Mouse (Mus musculus) heart, embryonic 11.5 days (tissue): ENCODE data around the gene Zbtb22. TPM values are rescaled to one million over a fixed set of nuclear protein-coding genes. Genes with fewer than 3 reads are reported as not detected.
A peak's percentile ranks its signal among the peaks of the same experiment; 100 is the strongest.

Source experiments
- ATAC-seq: fragments of 200-750 bp; cut with Nextera tagmentation; replicated peaks from 2 replicates; pipeline ENCODE4 v1.8.0; 2017; ENCODE audit warnings: moderate library complexity; ENCODE audit not compliant: insufficient number of reproducible peaks, low FRiP score, low TSS enrichment
- H3K27ac ChIP-seq: fragments of 300-500 bp; sonication (generic); 2 replicates; pipeline ENCODE4 v1.5.1; 2014; ENCODE audit warnings: mild to moderate bottlenecking, low read depth, low read length
- H3K27me3 ChIP-seq: fragments of 300-500 bp; sonication (generic); 2 replicates; pipeline ENCODE4 v1.6.1; 2014; ENCODE audit warnings: mild to moderate bottlenecking, low read length, mixed read lengths; ENCODE audit not compliant: control insufficient read depth, insufficient read depth
- H3K36me3 ChIP-seq: fragments of 300-500 bp; sonication (generic); 2 replicates; pipeline ENCODE4 v1.6.1; 2014; ENCODE audit warnings: mild to moderate bottlenecking, low read length, moderate library complexity, mixed read lengths; ENCODE audit not compliant: control insufficient read depth, insufficient read depth
- H3K4me1 ChIP-seq: fragments of 300-500 bp; sonication (generic); 2 replicates; pipeline ENCODE4 v1.6.1; 2014; ENCODE audit warnings: low read length; ENCODE audit not compliant: control insufficient read depth, insufficient read depth
- H3K4me2 ChIP-seq: fragments of 300-500 bp; sonication (generic); 2 replicates; pipeline ENCODE4 v1.6.1; 2014; ENCODE audit warnings: mild to moderate bottlenecking, moderate library complexity
- H3K4me3 ChIP-seq: fragments of 300-500 bp; sonication (generic); 2 replicates; pipeline ENCODE4 v1.5.1; 2014; ENCODE audit warnings: low read depth, low read length
- H3K9ac ChIP-seq: fragments of 300-500 bp; sonication (generic); 2 replicates; pipeline ENCODE4 v1.6.1; 2014; ENCODE audit warnings: mild to moderate bottlenecking, low read depth, low read length, moderate library complexity
- H3K9me3 ChIP-seq: fragments of 300-500 bp; sonication (generic); replicated peaks from 2 replicates; pipeline ENCODE4 v1.6.1; 2016; ENCODE audit warnings: low read length; ENCODE audit not compliant: control insufficient read depth
- WGBS: fragments of 180-500 bp; shearing (Covaris S2); extraction: QIAGEN DNeasy Blood & Tissue Kit; methylation state at CpG from one replicate; pipeline ENCODE4 v1.1.7; 2014; ENCODE audit not compliant: insufficient replicate concordance; 5-methylcytosine and 5-hydroxymethylcytosine counted together
- polyA plus RNA-seq: library from polyadenylated mRNA; unstranded; fragments of >200 nt; fragmentation: Nextera tagmentation; extraction: Ambion mirVana; gene quantifications from 2 replicates; pipeline ENCODE4 v1.2.1, GENCODE M21; 2014

The Zbtb22 gene
- polyA plus RNA-seq, 1 experiment from 2014 or later: 7.8 TPM

DNA sequence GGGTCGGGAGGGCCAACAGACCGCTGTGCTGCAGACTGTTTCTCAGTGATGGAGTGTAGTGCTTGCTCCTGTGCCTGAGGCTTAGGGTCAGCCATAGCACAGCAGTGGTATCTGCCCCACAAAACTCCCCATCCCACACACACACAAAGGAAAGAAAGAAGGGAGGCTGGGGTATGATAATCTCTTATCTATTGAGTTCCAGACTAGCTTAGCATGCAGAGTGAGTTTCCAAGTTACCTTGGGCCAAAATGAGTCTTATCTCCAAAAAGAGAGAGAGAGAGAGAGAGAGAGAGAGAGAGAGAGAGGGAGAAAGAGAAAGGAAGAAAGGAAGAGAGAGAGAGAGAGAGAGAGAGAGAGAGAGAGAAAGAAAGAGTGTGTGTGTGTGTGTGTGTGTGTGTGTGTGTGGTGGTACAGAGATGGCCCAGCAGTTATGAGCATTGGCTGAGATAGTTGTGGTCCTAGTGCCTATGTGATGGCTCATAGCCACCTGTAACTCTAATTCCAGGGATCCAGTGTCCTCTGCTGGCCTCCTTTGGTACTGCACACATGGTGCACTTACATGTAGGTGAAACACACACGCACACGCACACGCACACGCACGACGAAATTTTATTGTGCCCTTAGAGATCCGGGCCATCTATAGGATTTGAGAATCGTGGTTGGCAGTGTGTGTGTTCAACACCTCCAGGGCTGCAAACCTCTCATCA is 9.0 kb downstream of the Zbtb22 start:
- Histone ChIP-seq H3K9me3 (no peaks in the 10 kb centered on the region), H3K9ac (no peak overlapping the region), H3K36me3 (no peaks in the 10 kb centered on the region; the same call in 1 of the 2 replicates), H3K27me3 (no peaks in the 10 kb centered on the region), H3K27ac (no peak overlapping the region), H3K4me1 (peaks cover 9% of the 10 kb centered on the region), H3K4me2 (no peak overlapping the region), H3K4me3 (no peak overlapping the region)
- 78% methylated on average over 10 of the region's 10 CpGs for WGBS
- ATAC-seq: no peak

GRCm38 (mm10) chr17:33925406-33926116 is 9.9 kb downstream of the Zbtb22 start:
- no peak overlapping the region for H3K9ac ChIP-seq
- no peaks in the 10 kb centered on the region; the same call in 1 of the 2 replicates for H3K36me3 ChIP-seq
- no peak overlapping the region for H3K4me2 ChIP-seq
- peaks cover 9% of the 10 kb centered on the region for H3K4me1 ChIP-seq
- ATAC-seq: no peak
- H3K27ac ChIP-seq: no peak overlapping the region
- no peak overlapping the region for H3K4me3 ChIP-seq
- no peaks in the 10 kb centered on the region for H3K27me3 ChIP-seq
- WGBS: 80% methylated on average over 21 of the region's 21 CpGs
- H3K9me3 ChIP-seq: no peaks in the 10 kb centered on the region

DNA sequence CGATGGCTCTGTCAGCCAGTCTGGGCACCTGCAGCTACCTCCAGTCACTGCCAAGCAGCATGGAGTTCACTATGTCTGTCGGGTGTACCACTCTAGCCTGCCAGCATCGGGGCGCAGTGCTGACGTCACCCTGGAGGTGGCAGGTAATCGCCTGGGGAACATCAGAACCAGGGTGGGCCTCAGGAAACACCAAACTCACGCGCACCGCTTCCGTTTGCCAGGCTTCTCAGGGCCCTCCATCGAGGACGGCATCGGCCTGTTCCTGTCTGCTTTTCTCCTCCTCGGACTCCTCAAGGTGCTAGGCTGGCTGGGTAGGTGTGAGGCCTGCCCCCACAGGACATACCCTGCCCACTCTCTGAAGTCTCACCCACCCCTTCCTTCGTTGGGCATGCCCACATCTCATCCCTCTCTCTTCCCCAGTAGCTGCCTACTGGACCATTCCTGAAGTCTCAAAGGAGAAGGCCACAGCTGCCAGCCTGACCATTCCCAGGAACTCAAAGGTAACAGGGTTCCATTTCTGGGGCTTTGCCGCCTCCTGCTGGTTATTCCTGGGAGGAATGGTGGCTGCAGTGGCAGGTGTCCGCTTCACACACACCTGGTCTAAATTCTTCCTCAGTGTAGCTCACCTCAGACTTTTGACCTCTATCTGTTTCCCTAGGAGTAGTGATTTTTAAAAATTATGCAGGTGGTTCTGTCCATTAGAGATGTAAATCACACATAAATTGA is 10.7 kb downstream of the Zbtb22 start:
- Histone ChIP-seq H3K4me3 (no peak overlapping the region), H3K4me2 (no peak overlapping the region), H3K36me3 (no peaks in the 10 kb centered on the region; the same call in 1 of the 2 replicates), H3K27me3 (no peaks in the 10 kb centered on the region), H3K9ac (no peak overlapping the region), H3K9me3 (no peaks in the 10 kb centered on the region), H3K4me1 (peaks cover 13% of the 10 kb centered on the region), H3K27ac (no peak overlapping the region)
- no peak for ATAC-seq
- 78% methylated on average over 17 of the region's 17 CpGs for WGBS

GRCm38 (mm10) chr17:33928251-33928947 is 12.7 kb downstream of the Zbtb22 start:
- Histone ChIP-seq H3K9me3 (no peaks in the 10 kb centered on the region), H3K36me3 (peaks cover 7% of the 10 kb centered on the region; the same call in 1 of the 2 replicates), H3K9ac (peak overlapping the region; percentile 91), H3K4me2 (peak overlapping the region; percentile 98), H3K27ac (no peak overlapping the region), H3K4me1 (peaks cover 15% of the 10 kb centered on the region), H3K27me3 (no peaks in the 10 kb centered on the region), H3K4me3 (peak overlapping the region; percentile 94)
- 58% methylated on average over 21 of the region's 21 CpGs for WGBS
- no peak for ATAC-seq

- H3K9me3 ChIP-seq: no peaks in the 10 kb centered on the region
- peaks cover 14% of the 10 kb centered on the region for H3K36me3 ChIP-seq
- WGBS: under 1% methylated on average over 73 of the region's 80 CpGs
- peak within 1 kb of the TSS; percentile 94 for H3K4me3 ChIP-seq
- H3K4me2 ChIP-seq: peak within 1 kb of the TSS; percentile 98
- peak; percentile 66 for ATAC-seq
- H3K9ac ChIP-seq: peak within 1 kb of the TSS; percentile 91
- peak within 1 kb of the TSS; percentile 98 for H3K27ac ChIP-seq
- no peaks in the 10 kb centered on the region for H3K27me3 ChIP-seq
- H3K4me1 ChIP-seq: peaks cover 15% of the 10 kb centered on the region
Measured at GRCm38 (mm10) chr17:33929371-33930279, 13.9 kb downstream of the Zbtb22 start, which contains the start of gene Rgl2. Gene Rgl2, plus strand, starts transcription at chr17:33929543.

DNA sequence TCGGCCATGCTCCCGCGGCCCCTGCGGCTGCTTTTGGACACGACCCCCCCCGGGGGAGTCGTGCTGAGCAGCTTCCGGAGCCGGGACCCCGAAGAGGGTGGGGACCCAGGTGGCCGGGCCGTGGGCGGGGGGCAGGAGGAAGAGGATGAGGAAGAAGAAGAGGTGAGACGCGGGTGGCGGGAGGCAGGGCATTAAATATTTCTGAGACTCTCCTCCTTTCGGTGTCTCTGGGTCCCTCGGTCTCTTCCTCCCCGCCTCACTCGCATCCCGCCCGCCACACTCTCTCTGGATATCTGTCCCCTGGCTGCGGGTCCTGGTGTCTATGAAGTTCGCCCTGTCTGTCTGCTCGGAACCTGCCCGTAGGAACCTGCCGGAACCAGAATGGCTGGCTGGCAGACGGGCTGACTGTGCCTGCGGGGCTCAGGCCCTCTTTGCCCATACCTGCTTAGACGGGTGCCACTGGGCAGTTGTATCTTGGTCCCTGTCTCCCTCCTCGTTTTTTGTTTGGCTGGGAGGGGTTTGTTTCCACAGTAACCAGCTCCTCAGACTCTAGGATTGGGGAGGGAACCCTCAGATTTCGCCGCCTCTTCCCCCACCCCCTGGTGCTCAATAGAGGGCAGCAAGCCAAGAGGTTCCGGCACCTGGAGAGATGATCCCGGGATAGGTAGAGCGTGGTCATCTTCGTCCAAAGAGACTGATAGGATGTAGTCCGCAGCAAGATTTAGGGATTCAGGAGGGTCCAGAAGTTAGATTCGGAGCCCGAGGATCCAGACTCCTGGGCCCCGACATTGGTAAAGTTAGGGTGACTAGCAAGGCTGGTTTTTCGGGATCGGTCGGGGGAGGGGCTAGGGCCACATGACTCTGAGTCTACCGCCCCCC is 14.8 kb downstream of the Zbtb22 start:
- peaks cover 16% of the 10 kb centered on the region for H3K36me3 ChIP-seq
- peak overlapping the region; percentile 98 for H3K27ac ChIP-seq
- WGBS: under 1% methylated on average over 44 of the region's 45 CpGs
- ATAC-seq: no peak
- H3K4me2 ChIP-seq: peak overlapping the region; percentile 98
- peak overlapping the region; percentile 94 for H3K4me3 ChIP-seq
- no peaks in the 10 kb centered on the region for H3K9me3 ChIP-seq
- H3K4me1 ChIP-seq: peaks cover 15% of the 10 kb centered on the region
- H3K27me3 ChIP-seq: no peaks in the 10 kb centered on the region
- H3K9ac ChIP-seq: peak overlapping the region; percentile 91

GRCm38 (mm10) chr17:33931159-33931866 is 15.6 kb downstream of the Zbtb22 start:
- Histone ChIP-seq H3K27ac (no peak overlapping the region), H3K4me3 (peak overlapping the region; percentile 94), H3K27me3 (no peaks in the 10 kb centered on the region), H3K4me1 (peaks cover 15% of the 10 kb centered on the region), H3K36me3 (peaks cover 20% of the 10 kb centered on the region), H3K4me2 (peak overlapping the region; percentile 98), H3K9ac (peak overlapping the region; percentile 91), H3K9me3 (no peaks in the 10 kb centered on the region)
- ATAC-seq: no peak
- 36% methylated on average over 18 of the region's 18 CpGs for WGBS
